Mouse (Mus musculus) liver, embryonic 15.5 days (tissue): Measurements from ENCODE around the gene Thsd4. TPM values are rescaled to one million over a fixed set of nuclear protein-coding genes. Genes with fewer than 3 reads are reported as not detected.

Experiments
- ATAC-seq: fragments of 200-750 bp; cut with Nextera tagmentation; 2 replicates; pipeline ENCODE4 v1.8.0; 2017; ENCODE audit warnings: moderate number of reproducible peaks, mild to moderate bottlenecking, moderate library complexity; ENCODE audit not compliant: insufficient read depth
- H3K27ac ChIP-seq: fragments of 300-500 bp; sonication (generic); replicated peaks from 2 replicates; pipeline ENCODE4 v1.5.1; 2015; ENCODE audit warnings: mild to moderate bottlenecking, inconsistent platforms
- H3K27me3 ChIP-seq: fragments of 300-500 bp; sonication (generic); 2 replicates; pipeline ENCODE4 v1.6.1; 2015; ENCODE audit warnings: mild to moderate bottlenecking, inconsistent platforms
- H3K36me3 ChIP-seq: fragments of 300-500 bp; sonication (generic); replicated peaks from 2 replicates; pipeline ENCODE4 v1.6.1; 2015; ENCODE audit warnings: moderate library complexity, mild to moderate bottlenecking, inconsistent platforms
- H3K4me1 ChIP-seq: fragments of 300-500 bp; sonication (generic); replicated peaks from 2 replicates; pipeline ENCODE4 v1.6.1; 2015; ENCODE audit warnings: inconsistent platforms
- H3K4me2 ChIP-seq: fragments of 300-500 bp; sonication (generic); 2 replicates; pipeline ENCODE4 v1.6.1; 2015; ENCODE audit warnings: moderate library complexity, mild to moderate bottlenecking, inconsistent platforms
- H3K4me3 ChIP-seq: fragments of 300-500 bp; sonication (generic); replicated peaks from 2 replicates; pipeline ENCODE4 v1.5.1; 2015; ENCODE audit warnings: mild to moderate bottlenecking, inconsistent platforms
- H3K9ac ChIP-seq: fragments of 300-500 bp; sonication (generic); 2 replicates; pipeline ENCODE4 v1.6.1; 2015; ENCODE audit warnings: moderate library complexity, mild to moderate bottlenecking, inconsistent platforms
- H3K9me3 ChIP-seq: fragments of 300-500 bp; sonication (generic); replicated peaks from 2 replicates; pipeline ENCODE4 v1.6.1; 2016; ENCODE audit warnings: inconsistent platforms
- WGBS: fragments of 180-500 bp; shearing (Covaris S2); methylation state at CpG from one replicate; pipeline ENCODE4 v1.1.7; 2015; ENCODE audit warnings: mixed read lengths; ENCODE audit not compliant: insufficient replicate concordance; 5-methylcytosine and 5-hydroxymethylcytosine counted together
- polyA plus RNA-seq: library from polyadenylated mRNA; unstranded; fragments of >200 nt; fragmentation: Nextera tagmentation; extraction: Ambion mirVana; gene quantifications from 2 replicates; pipeline ENCODE4 v1.2.1, GENCODE M21; 2015

Gene Thsd4
- polyA plus RNA-seq, 1 experiment from 2014 or later = 0.73 TPM

GRCm38 (mm10) chr9:60517148-60517547 lies 4.7 kb downstream of the Thsd4 start:
- Histone ChIP-seq H3K4me3 (no peak overlapping the region), H3K4me2 (no peak overlapping the region), H3K4me1 (no peaks in the 10 kb centered on the region), H3K9me3 (no peaks in the 10 kb centered on the region), H3K36me3 (no peaks in the 10 kb centered on the region), H3K27ac (no peak overlapping the region), H3K27me3 (peaks cover 35% of the 10 kb centered on the region), H3K9ac (no peak overlapping the region)
- 47% methylated on average over 4 of the region's 4 CpGs for WGBS
- ATAC-seq = no peak

- H3K36me3 ChIP-seq = no peaks in the 10 kb centered on the region
- no peaks in the 10 kb centered on the region for H3K4me1 ChIP-seq
- H3K9me3 ChIP-seq = no peaks in the 10 kb centered on the region
- H3K27ac ChIP-seq = no peak overlapping the region
- H3K4me3 ChIP-seq = no peak overlapping the region
- H3K4me2 ChIP-seq = no peak overlapping the region
- no peak for ATAC-seq
- H3K9ac ChIP-seq = no peak overlapping the region
- WGBS = 68% methylated on average over 4 of the region's 4 CpGs
- peaks cover 27% of the 10 kb centered on the region for H3K27me3 ChIP-seq
Measured at GRCm38 (mm10) chr9:60516379-60516778, 5.5 kb downstream of the Thsd4 start.

- H3K36me3 ChIP-seq = no peaks in the 10 kb centered on the region
- H3K27me3 ChIP-seq = no peaks in the 10 kb centered on the region
- no peaks in the 10 kb centered on the region for H3K9me3 ChIP-seq
- H3K9ac ChIP-seq = no peak overlapping the region
- H3K27ac ChIP-seq = no peak overlapping the region
- H3K4me1 ChIP-seq = no peaks in the 10 kb centered on the region
- 42% methylated on average over 11 of the region's 11 CpGs for WGBS
- ATAC-seq = no peak
- no peak overlapping the region for H3K4me2 ChIP-seq
- no peak overlapping the region for H3K4me3 ChIP-seq
Measured at GRCm38 (mm10) chr9:60513329-60513788, 8.5 kb downstream of the Thsd4 start.

GRCm38 (mm10) chr9:60510876-60511275 lies 11.0 kb downstream of the Thsd4 start:
- no peak for ATAC-seq
- Histone ChIP-seq H3K9ac (no peak overlapping the region), H3K4me2 (no peak overlapping the region), H3K4me1 (no peaks in the 10 kb centered on the region), H3K27ac (no peak overlapping the region), H3K9me3 (no peaks in the 10 kb centered on the region), H3K36me3 (no peaks in the 10 kb centered on the region), H3K27me3 (no peaks in the 10 kb centered on the region), H3K4me3 (no peak overlapping the region)
- WGBS = 61% methylated on average over 6 of the region's 6 CpGs

GRCm38 (mm10) chr9:60506136-60506535 lies 15.7 kb downstream of the Thsd4 start:
- H3K9me3 ChIP-seq = no peaks in the 10 kb centered on the region
- peaks cover 12% of the 10 kb centered on the region; the same call in 1 of the 2 replicates for H3K4me1 ChIP-seq
- H3K27ac ChIP-seq = no peak overlapping the region
- ATAC-seq = no peak
- no peak overlapping the region for H3K9ac ChIP-seq
- no peak overlapping the region for H3K4me3 ChIP-seq
- no peak overlapping the region for H3K4me2 ChIP-seq
- no peaks in the 10 kb centered on the region for H3K36me3 ChIP-seq
- WGBS = 62% methylated on average over 5 of the region's 5 CpGs
- no peaks in the 10 kb centered on the region for H3K27me3 ChIP-seq

- WGBS = 34% methylated on average over 14 of the region's 14 CpGs
- H3K9ac ChIP-seq = no peak overlapping the region
Measured at GRCm38 (mm10) chr9:60504378-60505285, 17.2 kb downstream of the Thsd4 start.

GRCm38 (mm10) chr9:60502220-60502619 lies 19.6 kb downstream of the Thsd4 start:
- H3K9me3 ChIP-seq = no peaks in the 10 kb centered on the region
- 61% methylated on average over 6 of the region's 6 CpGs for WGBS
- ATAC-seq = no peak
- peaks cover 12% of the 10 kb centered on the region; the same call in 1 of the 2 replicates for H3K4me1 ChIP-seq
- H3K36me3 ChIP-seq = no peaks in the 10 kb centered on the region
- no peak overlapping the region for H3K4me2 ChIP-seq
- no peak overlapping the region for H3K4me3 ChIP-seq
- H3K9ac ChIP-seq = no peak overlapping the region
- no peak overlapping the region for H3K27ac ChIP-seq
- no peaks in the 10 kb centered on the region for H3K27me3 ChIP-seq

More at GRCm38 (mm10) chr9:60504378-60505285, 17.2 kb downstream of the Thsd4 start:
- H3K36me3 ChIP-seq = no peaks in the 10 kb centered on the region
- no peaks in the 10 kb centered on the region for H3K27me3 ChIP-seq
- H3K4me3 ChIP-seq = no peak overlapping the region
- no peak for ATAC-seq
- H3K27ac ChIP-seq = no peak overlapping the region
- no peaks in the 10 kb centered on the region for H3K9me3 ChIP-seq
- peaks cover 12% of the 10 kb centered on the region; the same call in 1 of the 2 replicates for H3K4me1 ChIP-seq
- H3K4me2 ChIP-seq = no peak overlapping the region

- Histone ChIP-seq H3K4me3 (no peak overlapping the region), H3K4me1 (peaks cover 12% of the 10 kb centered on the region; the same call in 1 of the 2 replicates), H3K9ac (no peak overlapping the region), H3K4me2 (no peak overlapping the region), H3K9me3 (no peaks in the 10 kb centered on the region), H3K27ac (no peak overlapping the region), H3K36me3 (no peaks in the 10 kb centered on the region), H3K27me3 (no peaks in the 10 kb centered on the region)
- 64% methylated on average over 5 of the region's 5 CpGs for WGBS
- no peak for ATAC-seq
Measured at GRCm38 (mm10) chr9:60501504-60502179, 20.2 kb downstream of the Thsd4 start.

GRCm38 (mm10) chr9:60492275-60492974 lies 29.4 kb downstream of the Thsd4 start:
- no peaks in the 10 kb centered on the region for H3K27me3 ChIP-seq
- no peak overlapping the region for H3K4me2 ChIP-seq
- no peaks in the 10 kb centered on the region for H3K9me3 ChIP-seq
- H3K36me3 ChIP-seq = no peaks in the 10 kb centered on the region
- no peak overlapping the region for H3K9ac ChIP-seq
- H3K27ac ChIP-seq = no peak overlapping the region
- WGBS = 55% methylated on average over 16 of the region's 16 CpGs
- H3K4me1 ChIP-seq = no peaks in the 10 kb centered on the region
- ATAC-seq = no peak
- no peak overlapping the region for H3K4me3 ChIP-seq

GRCm38 (mm10) chr9:60491489-60492100 lies 30.3 kb downstream of the Thsd4 start:
- Histone ChIP-seq H3K27me3 (no peaks in the 10 kb centered on the region), H3K9ac (no peak overlapping the region), H3K4me1 (no peaks in the 10 kb centered on the region), H3K27ac (no peak overlapping the region), H3K4me2 (no peak overlapping the region), H3K9me3 (no peaks in the 10 kb centered on the region), H3K4me3 (no peak overlapping the region), H3K36me3 (no peaks in the 10 kb centered on the region)
- ATAC-seq = no peak
- WGBS = 71% methylated on average over 16 of the region's 16 CpGs
